Mouse (Mus musculus) G1E (cell line): ENCODE measurements around the gene Cacng5. TPM values are rescaled to one million over a fixed set of nuclear protein-coding genes. Genes with fewer than 3 reads are reported as not detected.

Experiments used
- ATAC-seq: 2 replicates; pipeline ENCODE4 v1.8.0; 2016; ENCODE audit warnings: mild to moderate bottlenecking; ENCODE audit not compliant: insufficient number of reproducible peaks, poor library complexity, low FRiP score, severe bottlenecking; ENCODE audit errors: extremely low read depth
- DNase-seq: peaks from one replicate; pipeline ENCODE4 v3.0.0; 2012; ENCODE audit warnings: low spot score
- H3K27me3 ChIP-seq: 2 replicates; pipeline ENCODE4 v1.6.1; 2012; ENCODE audit warnings: mild to moderate bottlenecking, low read length, inconsistent platforms; ENCODE audit not compliant: insufficient read depth
- H3K36me3 ChIP-seq: replicated peaks from 2 replicates; pipeline ENCODE3; 2012; ENCODE audit warnings: mild to moderate bottlenecking, inconsistent platforms
- H3K4me1 ChIP-seq: 2 replicates; pipeline ENCODE4 v1.6.1; 2012; ENCODE audit warnings: low read depth, low read length, inconsistent platforms, mixed read lengths; ENCODE audit not compliant: insufficient read depth
- H3K4me3 ChIP-seq: 2 replicates; pipeline ENCODE4 v1.5.1; 2012; ENCODE audit warnings: low read depth, mild to moderate bottlenecking, inconsistent platforms, low read length, moderate library complexity, mixed read lengths
- H3K9me3 ChIP-seq: replicated peaks from 2 replicates; pipeline ENCODE4 v1.6.1; 2012; ENCODE audit warnings: inconsistent platforms
- CTCF ChIP-seq: IDR thresholded peaks from 2 replicates; pipeline ENCODE4 v1.5.1; 2012; ENCODE audit warnings: low read depth, low read length, inconsistent platforms, mixed read lengths
- GATA1 ChIP-seq: IDR thresholded peaks from 2 replicates; pipeline ENCODE4 v1.6.1; 2012; ENCODE audit warnings: borderline replicate concordance, low read length, inconsistent platforms, mixed read lengths
- GATA2 ChIP-seq: IDR thresholded peaks from 2 replicates; pipeline ENCODE4 v1.6.1; 2012; ENCODE audit warnings: low read depth, low read length, inconsistent platforms, borderline replicate concordance
- POLR2AphosphoS5 ChIP-seq: IDR thresholded peaks from 2 replicates; pipeline ENCODE4 v1.6.1; 2012; ENCODE audit warnings: low read depth, low read length, inconsistent platforms; ENCODE audit not compliant: insufficient replicate concordance
- TAL1 ChIP-seq: conservative IDR thresholded peaks from 2 replicates; pipeline ENCODE4 v1.6.1; 2012; ENCODE audit warnings: low read depth, low read length, inconsistent platforms, mixed read lengths
- polyA plus RNA-seq: library from polyadenylated mRNA; stranded (reverse); fragments of >175 nt; gene quantifications from 2 replicates; pipeline ENCODE4 v1.2.3, GENCODE M21; 2012
- total RNA-seq, 2 experiments: library from RNA; stranded (forward) in 1 of 2; stranded (reverse) in 1 of 2; fragments of 200-1000 nt in 1 of 2; fragments of >200 nt in 1 of 2; fragmentation: Nextera tagmentation in 1 of 2; gene quantifications; 2 replicates each; pipeline ENCODE4 v1.2.3; 2014 to 2017

Cacng5 gene
- not detected in 2 replicates for total RNA-seq (2014; fragmentation: Nextera tagmentation)
- 0.06 TPM in 1 of 2 replicates, not detected in the other for total RNA-seq (2017)
- polyA plus RNA-seq: not detected in 2 replicates

DNA sequence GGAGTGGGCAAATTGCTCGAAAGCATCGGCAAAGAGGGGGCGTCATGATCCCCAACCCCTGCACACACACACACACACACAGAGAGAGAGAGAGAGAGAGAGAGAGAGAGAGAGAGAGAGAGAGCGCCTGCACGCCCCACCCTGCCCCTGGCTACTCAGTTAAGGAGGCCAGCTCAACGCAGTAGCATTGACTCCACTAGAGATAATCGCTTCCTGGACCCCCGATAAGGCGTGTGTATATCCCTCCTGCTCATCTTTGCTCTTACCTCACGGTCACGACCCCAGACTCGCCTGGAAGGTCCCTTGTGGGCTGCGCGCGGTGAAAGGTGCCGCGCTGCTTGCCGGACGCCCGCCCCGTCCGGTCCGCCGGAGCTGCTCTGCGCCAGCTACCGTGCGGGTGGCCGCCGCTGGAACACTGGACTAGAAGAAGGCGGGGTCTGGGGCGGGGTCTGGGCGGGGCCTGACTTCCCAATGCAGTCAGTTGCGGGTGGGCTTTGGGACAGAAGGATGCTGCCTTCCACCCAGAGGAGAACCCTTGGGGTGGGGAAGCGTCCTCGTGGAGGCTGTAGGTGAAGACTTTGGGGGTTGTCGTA, at the start of gene Cacng5:
TSS of gene Cacng5 (minus strand) at position 422 of the 593 bp plus-strand sequence.
- no peaks in the 10 kb centered on the region for H3K36me3 ChIP-seq
- no peak within 1 kb of the TSS for H3K4me3 ChIP-seq
- DNase-seq (no peak), ATAC-seq (no peak)
- TF ChIP-seq POLR2AphosphoS5 (no peak), CTCF (no peak), TAL1 (no peak), GATA2 (no peak), GATA1 (no peak)
- no peaks in the 10 kb centered on the region for H3K27me3 ChIP-seq
- peaks cover 72% of the 10 kb centered on the region for H3K9me3 ChIP-seq
- no peaks in the 10 kb centered on the region for H3K4me1 ChIP-seq

GRCm38 (mm10) chr11:107957566-107958350, 42.9 kb upstream of the Cacng5 start:
- no peak overlapping the region for H3K4me3 ChIP-seq
- no peaks in the 10 kb centered on the region for H3K36me3 ChIP-seq
- ATAC-seq (no peak), DNase-seq (no peak)
- TF ChIP-seq CTCF (no peak), GATA2 (no peak), TAL1 (no peak), GATA1 (no peak), POLR2AphosphoS5 (no peak)
- no peaks in the 10 kb centered on the region for H3K27me3 ChIP-seq
- no peaks in the 10 kb centered on the region for H3K4me1 ChIP-seq
- peaks cover 66% of the 10 kb centered on the region for H3K9me3 ChIP-seq

- no peak overlapping the region for H3K4me3 ChIP-seq
- ATAC-seq: no peak
- no peak for TF ChIP-seq POLR2AphosphoS5
- TF ChIP-seq GATA1: no peak
- TF ChIP-seq GATA2: no peak
- TF ChIP-seq CTCF: no peak
- TF ChIP-seq TAL1: no peak
- DNase-seq: no peak
- no peaks in the 10 kb centered on the region for H3K36me3 ChIP-seq
- H3K4me1 ChIP-seq: no peaks in the 10 kb centered on the region
- H3K27me3 ChIP-seq: no peaks in the 10 kb centered on the region
- H3K9me3 ChIP-seq: peaks cover 71% of the 10 kb centered on the region
Measured at GRCm38 (mm10) chr11:107955191-107956062, 40.6 kb upstream of the Cacng5 start.

DNA sequence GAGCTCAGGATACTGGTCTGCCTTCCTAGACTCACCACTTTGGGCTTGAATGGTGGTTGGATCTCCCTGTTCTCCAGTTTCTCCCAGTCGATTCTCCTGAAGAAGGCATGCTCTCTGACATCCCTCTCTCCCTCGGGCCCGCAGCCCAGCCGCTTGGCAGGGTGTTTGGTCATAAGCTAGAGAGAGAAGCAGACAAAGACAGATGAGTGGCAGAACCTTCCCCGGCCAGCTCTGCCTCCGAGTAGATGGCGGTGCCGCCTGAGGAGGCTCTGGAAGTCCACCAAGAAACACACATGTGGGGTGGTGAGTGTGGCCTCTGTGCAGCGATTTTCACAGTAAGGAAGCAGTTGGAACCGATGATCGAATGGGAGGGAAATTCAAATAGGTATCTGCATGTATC, 36.6 kb upstream of the Cacng5 start:
- no peak overlapping the region for H3K4me3 ChIP-seq
- H3K27me3 ChIP-seq: no peaks in the 10 kb centered on the region
- ATAC-seq (no peak), DNase-seq (no peak)
- H3K4me1 ChIP-seq: no peaks in the 10 kb centered on the region
- H3K9me3 ChIP-seq: peaks cover 63% of the 10 kb centered on the region
- no peaks in the 10 kb centered on the region for H3K36me3 ChIP-seq
- TF ChIP-seq TAL1 (no peak), POLR2AphosphoS5 (no peak), GATA2 (no peak)

DNA sequence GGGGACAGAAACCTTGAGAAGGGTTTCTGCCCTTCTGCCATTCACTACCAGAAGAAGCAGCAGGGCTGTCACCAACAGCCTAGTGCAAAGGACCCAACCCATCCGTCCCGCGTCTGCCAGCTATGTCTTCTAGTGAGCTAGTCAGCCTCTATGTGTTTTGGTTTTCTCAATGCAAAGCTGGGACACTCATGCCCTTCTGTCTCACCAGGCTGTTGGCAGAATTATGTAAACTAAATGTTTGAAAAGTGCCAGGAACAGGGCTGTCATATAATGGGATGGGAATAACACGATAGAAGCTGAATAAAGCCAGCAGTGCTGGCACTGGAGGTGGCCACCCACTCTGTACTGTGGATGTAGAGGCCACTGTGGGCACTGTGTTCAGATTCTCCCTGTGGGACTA, 35.8 kb upstream of the Cacng5 start:
- no peak for DNase-seq
- TF ChIP-seq GATA1 (no peak), CTCF (no peak), TAL1 (no peak), POLR2AphosphoS5 (no peak), GATA2 (no peak)
- no peak overlapping the region for H3K4me3 ChIP-seq
- H3K4me1 ChIP-seq: no peaks in the 10 kb centered on the region
- H3K27me3 ChIP-seq: no peaks in the 10 kb centered on the region
- peaks cover 58% of the 10 kb centered on the region for H3K9me3 ChIP-seq
- no peaks in the 10 kb centered on the region for H3K36me3 ChIP-seq
- no peak for ATAC-seq

GRCm38 (mm10) chr11:107950211-107950610, 35.4 kb upstream of the Cacng5 start:
- no peaks in the 10 kb centered on the region for H3K36me3 ChIP-seq

More at GRCm38 (mm10) chr11:107950211-107950610, 35.4 kb upstream of the Cacng5 start:
- ATAC-seq (no peak), DNase-seq (no peak)
- no peaks in the 10 kb centered on the region for H3K27me3 ChIP-seq
- peaks cover 58% of the 10 kb centered on the region for H3K9me3 ChIP-seq
- H3K4me1 ChIP-seq: no peaks in the 10 kb centered on the region
- no peak overlapping the region for H3K4me3 ChIP-seq
- TF ChIP-seq GATA2 (no peak), CTCF (no peak), TAL1 (no peak), POLR2AphosphoS5 (no peak), GATA1 (no peak)
